Mouse (Mus musculus) midbrain, embryonic 15.5 days (tissue): Measurements from ENCODE around the gene Lmf2. TPM values are rescaled to one million over a fixed set of nuclear protein-coding genes. Genes with fewer than 3 reads are reported as not detected.

Experiments used
- ATAC-seq: fragments of 200-750 bp; cut with Nextera tagmentation; replicated peaks from 2 replicates; pipeline ENCODE4 v1.8.0; 2017; ENCODE audit warnings: moderate TSS enrichment
- H3K27ac ChIP-seq: fragments of 300-500 bp; sonication (generic); 2 replicates; pipeline ENCODE4 v1.5.1; 2015; ENCODE audit warnings: mild to moderate bottlenecking, inconsistent platforms
- H3K27me3 ChIP-seq: fragments of 300-500 bp; sonication (generic); replicated peaks from 2 replicates; pipeline ENCODE4 v1.6.1; 2015; ENCODE audit warnings: inconsistent platforms
- H3K36me3 ChIP-seq: fragments of 300-500 bp; sonication (generic); replicated peaks from 2 replicates; pipeline ENCODE4 v1.6.1; 2015; ENCODE audit warnings: inconsistent platforms
- H3K4me1 ChIP-seq: fragments of 300-500 bp; sonication (generic); 2 replicates; pipeline ENCODE4 v1.6.1; 2015; ENCODE audit warnings: inconsistent platforms
- H3K4me2 ChIP-seq: fragments of 300-500 bp; sonication (generic); 2 replicates; pipeline ENCODE4 v1.6.1; 2015; ENCODE audit warnings: inconsistent platforms, mild to moderate bottlenecking, moderate library complexity
- H3K4me3 ChIP-seq: fragments of 300-500 bp; sonication (generic); 2 replicates; pipeline ENCODE4 v1.5.1; 2015; ENCODE audit warnings: mild to moderate bottlenecking, inconsistent platforms
- H3K9ac ChIP-seq: fragments of 300-500 bp; sonication (generic); 2 replicates; pipeline ENCODE4 v1.6.1; 2015; ENCODE audit warnings: mild to moderate bottlenecking, inconsistent platforms
- H3K9me3 ChIP-seq: fragments of 300-500 bp; sonication (generic); 2 replicates; pipeline ENCODE4 v1.6.1; 2016; ENCODE audit warnings: inconsistent platforms
- WGBS: fragments of 180-500 bp; shearing (Covaris S2); methylation state at CpG from one replicate; pipeline ENCODE4 v1.1.7; 2015; ENCODE audit warnings: mixed read lengths; 5-methylcytosine and 5-hydroxymethylcytosine counted together
- polyA plus RNA-seq: library from polyadenylated mRNA; unstranded; fragments of >200 nt; fragmentation: Nextera tagmentation; extraction: Ambion mirVana; gene quantifications from 2 replicates; pipeline ENCODE4 v1.2.1, GENCODE M21; 2015

Lmf2 gene
- polyA plus RNA-seq, result 30.5 and 35.0 TPM in 2 replicates

GRCm38 (mm10) chr15:89355241-89356187, at the start of gene Lmf2, which contains the start of gene Ncaph2:
TSS of gene Lmf2 (minus strand) at chr15:89355659.
TSS of gene Ncaph2 (plus strand) at chr15:89355719.
- H3K4me2 ChIP-seq, result peak within 1 kb of the TSS; percentile 85
- WGBS, result under 1% methylated on average over 63 of the region's 64 CpGs
- H3K9me3 ChIP-seq, result no peaks in the 10 kb centered on the region
- peaks cover 40% of the 10 kb centered on the region for H3K4me1 ChIP-seq
- no peaks in the 10 kb centered on the region for H3K27me3 ChIP-seq
- H3K4me3 ChIP-seq, result peak within 1 kb of the TSS; percentile 86
- H3K27ac ChIP-seq, result peak within 1 kb of the TSS; percentile 80
- H3K36me3 ChIP-seq, result peaks cover 24% of the 10 kb centered on the region
- peak; percentile 94 for ATAC-seq
- H3K9ac ChIP-seq, result peak within 1 kb of the TSS; percentile 79

- Histone ChIP-seq H3K9ac (no peak overlapping the region), H3K4me3 (no peak overlapping the region), H3K9me3 (no peaks in the 10 kb centered on the region; the same call in 1 of the 2 replicates), H3K4me2 (no peak overlapping the region), H3K4me1 (no peaks in the 10 kb centered on the region), H3K27me3 (no peaks in the 10 kb centered on the region), H3K36me3 (no peaks in the 10 kb centered on the region), H3K27ac (no peak overlapping the region)
- WGBS, result 88% methylated on average over 10 of the region's 10 CpGs
- ATAC-seq, result no peak
These were observed 49.6 kb upstream of the Lmf2 start for GRCm38 (mm10) chr15:89404831-89405623.

GRCm38 (mm10) chr15:89402471-89402870, 47.0 kb upstream of the Lmf2 start:
- Histone ChIP-seq H3K9ac (no peak overlapping the region), H3K4me2 (no peak overlapping the region), H3K27ac (no peak overlapping the region), H3K4me1 (no peaks in the 10 kb centered on the region), H3K9me3 (no peaks in the 10 kb centered on the region), H3K4me3 (no peak overlapping the region), H3K36me3 (no peaks in the 10 kb centered on the region), H3K27me3 (no peaks in the 10 kb centered on the region)
- WGBS, result 87% methylated on average over 1 of the region's 1 CpGs
- ATAC-seq, result no peak

GRCm38 (mm10) chr15:89399716-89400115, 44.3 kb upstream of the Lmf2 start:
- no peaks in the 10 kb centered on the region for H3K4me1 ChIP-seq
- no peak overlapping the region for H3K4me2 ChIP-seq
- ATAC-seq, result no peak
- H3K36me3 ChIP-seq, result no peaks in the 10 kb centered on the region
- H3K27me3 ChIP-seq, result no peaks in the 10 kb centered on the region
- 56% methylated on average over 1 of the region's 1 CpGs for WGBS
- H3K9me3 ChIP-seq, result no peaks in the 10 kb centered on the region
- no peak overlapping the region for H3K9ac ChIP-seq
- H3K4me3 ChIP-seq, result no peak overlapping the region
- no peak overlapping the region for H3K27ac ChIP-seq

- Histone ChIP-seq H3K4me2 (no peak overlapping the region), H3K9ac (no peak overlapping the region), H3K9me3 (no peaks in the 10 kb centered on the region), H3K36me3 (no peaks in the 10 kb centered on the region), H3K4me3 (no peak overlapping the region), H3K27ac (no peak overlapping the region), H3K4me1 (no peaks in the 10 kb centered on the region), H3K27me3 (no peaks in the 10 kb centered on the region)
- WGBS, result 79% methylated on average over 2 of the region's 2 CpGs
- ATAC-seq, result no peak
These were observed 42.7 kb upstream of the Lmf2 start for GRCm38 (mm10) chr15:89398146-89398545.

GRCm38 (mm10) chr15:89396883-89397282, 41.4 kb upstream of the Lmf2 start:
- Histone ChIP-seq H3K9me3 (no peaks in the 10 kb centered on the region), H3K4me2 (no peak overlapping the region), H3K9ac (no peak overlapping the region), H3K4me3 (no peak overlapping the region), H3K36me3 (no peaks in the 10 kb centered on the region), H3K27ac (no peak overlapping the region), H3K4me1 (no peaks in the 10 kb centered on the region), H3K27me3 (no peaks in the 10 kb centered on the region)
- no peak for ATAC-seq
- WGBS, result 93% methylated on average over 4 of the region's 4 CpGs

- ATAC-seq, result no peak
- no peaks in the 10 kb centered on the region for H3K9me3 ChIP-seq
- H3K4me1 ChIP-seq, result no peaks in the 10 kb centered on the region
- 91% methylated on average over 10 of the region's 10 CpGs for WGBS
- no peaks in the 10 kb centered on the region for H3K36me3 ChIP-seq
- no peaks in the 10 kb centered on the region for H3K27me3 ChIP-seq
- no peak overlapping the region for H3K4me2 ChIP-seq
- H3K27ac ChIP-seq, result no peak overlapping the region
- H3K9ac ChIP-seq, result no peak overlapping the region
- H3K4me3 ChIP-seq, result no peak overlapping the region
These were observed 34.6 kb upstream of the Lmf2 start for GRCm38 (mm10) chr15:89390081-89390480.

GRCm38 (mm10) chr15:89387127-89387526, 31.7 kb upstream of the Lmf2 start:
- 51% methylated on average over 12 of the region's 12 CpGs for WGBS
- Histone ChIP-seq H3K9ac (no peak overlapping the region), H3K27me3 (no peaks in the 10 kb centered on the region), H3K4me2 (no peak overlapping the region), H3K36me3 (no peaks in the 10 kb centered on the region), H3K4me3 (no peak overlapping the region), H3K27ac (no peak overlapping the region), H3K9me3 (no peaks in the 10 kb centered on the region), H3K4me1 (no peaks in the 10 kb centered on the region)
- ATAC-seq, result no peak

GRCm38 (mm10) chr15:89384617-89385016, 29.2 kb upstream of the Lmf2 start, which contains the start of gene Klhdc7b:
TSS of gene Klhdc7b (plus strand) at chr15:89384917.
- Histone ChIP-seq H3K4me3 (no peak within 1 kb of the TSS), H3K9me3 (no peaks in the 10 kb centered on the region), H3K27ac (no peak within 1 kb of the TSS), H3K36me3 (no peaks in the 10 kb centered on the region), H3K27me3 (peaks cover 4% of the 10 kb centered on the region), H3K4me1 (0 out of 2 replicates have a peak, but pooled peaks cover under 1% of the 10 kb centered on the region), H3K9ac (no peak within 1 kb of the TSS), H3K4me2 (no peak within 1 kb of the TSS)
- ATAC-seq, result no peak
- 86% methylated on average over 7 of the region's 7 CpGs for WGBS

- Histone ChIP-seq H3K9ac (peak overlapping the region; percentile 36; the same call in 1 of the 2 replicates), H3K27ac (no peak overlapping the region), H3K4me2 (peak overlapping the region; percentile 69), H3K27me3 (peaks cover 42% of the 10 kb centered on the region), H3K36me3 (no peaks in the 10 kb centered on the region), H3K4me1 (peaks cover 20% of the 10 kb centered on the region), H3K9me3 (no peaks in the 10 kb centered on the region), H3K4me3 (peak overlapping the region; percentile 34)
- ATAC-seq, result no peak
- WGBS, result 15% methylated on average over 10 of the region's 10 CpGs
These were observed 24.0 kb upstream of the Lmf2 start for GRCm38 (mm10) chr15:89379429-89379828.

- 1% methylated on average over 33 of the region's 33 CpGs for WGBS
- Histone ChIP-seq H3K9ac (peak within 1 kb of the TSS; percentile 36), H3K27ac (no peak within 1 kb of the TSS), H3K4me1 (peaks cover 24% of the 10 kb centered on the region), H3K27me3 (peaks cover 42% of the 10 kb centered on the region), H3K4me2 (peak within 1 kb of the TSS; percentile 69), H3K4me3 (peak within 1 kb of the TSS; percentile 34), H3K9me3 (no peaks in the 10 kb centered on the region), H3K36me3 (no peaks in the 10 kb centered on the region)
- peak; percentile 37; the same call in 1 of the 2 replicates for ATAC-seq
These were observed 23.5 kb upstream of the Lmf2 start, which contains the start of gene Odf3b for GRCm38 (mm10) chr15:89378831-89379401. TSS of gene Odf3b (minus strand) at chr15:89379282.
